Mouse (Mus musculus) ES-CJ7 (cell line): ENCODE results near the gene Tbc1d20.

Source experiments
- DNase-seq: peaks from one replicate; pipeline ENCODE4 v3.0.0; 2011; ENCODE audit warnings: low read depth, low spot score

Tbc1d20 gene

GRCm38 (mm10) chr2:152326654-152327053 lies 33.0 kb downstream of the Tbc1d20 start:
- DNase-seq: no peak

- no peak for DNase-seq
These were observed 34.4 kb downstream of the Tbc1d20 start for GRCm38 (mm10) chr2:152327980-152328379.

- peak; percentile 4 for DNase-seq
These were observed 37.3 kb downstream of the Tbc1d20 start for GRCm38 (mm10) chr2:152330858-152331423.

- DNase-seq: peak; percentile 95
These were observed 38.6 kb downstream of the Tbc1d20 start, which contains the start of gene Rbck1 for GRCm38 (mm10) chr2:152332101-152332825. Rbck1 (minus strand) TSS chr2:152332653.

GRCm38 (mm10) chr2:152333345-152334006 lies 39.8 kb downstream of the Tbc1d20 start:
- peak; percentile 2 for DNase-seq

GRCm38 (mm10) chr2:152335289-152335820 lies 41.7 kb downstream of the Tbc1d20 start:
- DNase-seq: no peak

GRCm38 (mm10) chr2:152336856-152337255 lies 43.2 kb downstream of the Tbc1d20 start:
- DNase-seq: no peak

- no peak for DNase-seq
These were observed 44.1 kb downstream of the Tbc1d20 start for GRCm38 (mm10) chr2:152337591-152338212.

- DNase-seq: no peak
These were observed 44.7 kb downstream of the Tbc1d20 start for GRCm38 (mm10) chr2:152338319-152338718.

- DNase-seq: peak; percentile 35
These were observed 46.1 kb downstream of the Tbc1d20 start for GRCm38 (mm10) chr2:152339631-152340179.

GRCm38 (mm10) chr2:152343329-152344213 lies 49.9 kb downstream of the Tbc1d20 start, which contains the start of gene Trib3:
Trib3 (minus strand) TSS chr2:152344032.
- peak; percentile 91 for DNase-seq

- DNase-seq: peak; percentile 46
These were observed 50.7 kb downstream of the Tbc1d20 start for GRCm38 (mm10) chr2:152344361-152344760.

GRCm38 (mm10) chr2:152344909-152345308 lies 51.3 kb downstream of the Tbc1d20 start:
- DNase-seq: no peak

- DNase-seq: peak; percentile 82
These were observed 51.8 kb downstream of the Tbc1d20 start for GRCm38 (mm10) chr2:152345393-152345792.

GRCm38 (mm10) chr2:152346776-152347465 lies 53.3 kb downstream of the Tbc1d20 start:
- no peak for DNase-seq

GRCm38 (mm10) chr2:152347722-152348121 lies 54.1 kb downstream of the Tbc1d20 start:
- no peak for DNase-seq

- peak; percentile 81 for DNase-seq
These were observed 55.6 kb downstream of the Tbc1d20 start for GRCm38 (mm10) chr2:152349205-152349604.

GRCm38 (mm10) chr2:152349842-152350540 lies 56.4 kb downstream of the Tbc1d20 start:
- DNase-seq: peak; percentile 94

GRCm38 (mm10) chr2:152357254-152357653 lies 63.6 kb downstream of the Tbc1d20 start:
- no peak for DNase-seq
